Mouse (Mus musculus): ENCODE data around the gene Tent4b. TPM values are rescaled to one million over a fixed set of nuclear protein-coding genes. Genes with fewer than 3 reads are reported as not detected.
"Not testable (repeated sequence)": the region's sequence is repeated elsewhere in the genome, so short reads cannot be mapped to it uniquely, and the experiment has no call there.

The Tent4b gene
- 10 to 100 TPM; 32.6 to 36.3 TPM for total RNA-seq (2021)
- long read RNA-seq, experiment 1, partial matches to known transcripts: 2 of 11 reads
- long read RNA-seq, experiment 1, other reads (novel, unspliced or antisense): 9 of 11 reads
- long read RNA-seq, experiment 2, partial matches to known transcripts: 3 of 8 reads
- long read RNA-seq, experiment 2, other reads (novel, unspliced or antisense): 5 of 8 reads

DNA sequence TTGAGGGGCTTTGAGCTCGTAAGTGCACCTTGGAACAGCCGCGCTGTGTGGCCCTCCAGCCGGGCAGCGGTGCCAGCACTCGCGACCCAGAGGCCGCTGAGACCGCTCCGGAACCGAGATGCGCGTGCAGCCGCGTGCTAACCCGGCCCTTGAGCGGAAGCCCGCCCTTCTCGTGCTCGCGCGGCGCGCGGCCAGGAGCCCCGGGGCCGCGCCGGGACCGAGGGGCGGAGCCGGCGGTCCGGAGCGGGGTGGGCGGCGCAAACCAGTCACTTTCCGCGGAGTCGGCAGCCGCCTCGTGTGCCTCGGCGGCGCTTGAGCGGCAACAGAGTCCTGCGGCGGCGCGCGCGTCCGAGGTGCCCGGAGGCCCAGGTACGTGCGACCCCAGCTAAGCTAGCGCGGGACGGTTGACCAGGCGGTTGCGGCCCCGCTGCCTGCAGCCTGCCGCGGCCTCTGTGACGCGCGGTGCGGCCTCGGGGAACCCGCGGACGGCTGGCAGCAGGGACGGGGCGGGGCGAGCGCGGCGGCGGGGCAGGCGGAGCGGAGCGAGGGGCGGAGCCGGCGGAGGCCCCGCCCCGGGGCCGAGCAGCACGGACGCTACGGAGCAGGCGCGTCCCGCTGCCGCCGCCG lies at the start of gene Tent4b:
Tent4b (plus strand) TSS at position 269 of the 627 bp plus-strand sequence.
- intact Hi-C loops (cut with DNase I): no loop called here
- peak; percentile 90 to 93 for DNase-seq (ENCODE audit: low spot score in 2 of 2)

GRCm38 (mm10) chr8:88150910-88151371 lies 48.1 kb upstream of the Tent4b start:
- DNase-seq (ENCODE audit: low spot score in 2 of 2): peak in 1 of 2 experiments; percentile 60
- intact Hi-C loops (cut with DNase I): no loop called here

DNA sequence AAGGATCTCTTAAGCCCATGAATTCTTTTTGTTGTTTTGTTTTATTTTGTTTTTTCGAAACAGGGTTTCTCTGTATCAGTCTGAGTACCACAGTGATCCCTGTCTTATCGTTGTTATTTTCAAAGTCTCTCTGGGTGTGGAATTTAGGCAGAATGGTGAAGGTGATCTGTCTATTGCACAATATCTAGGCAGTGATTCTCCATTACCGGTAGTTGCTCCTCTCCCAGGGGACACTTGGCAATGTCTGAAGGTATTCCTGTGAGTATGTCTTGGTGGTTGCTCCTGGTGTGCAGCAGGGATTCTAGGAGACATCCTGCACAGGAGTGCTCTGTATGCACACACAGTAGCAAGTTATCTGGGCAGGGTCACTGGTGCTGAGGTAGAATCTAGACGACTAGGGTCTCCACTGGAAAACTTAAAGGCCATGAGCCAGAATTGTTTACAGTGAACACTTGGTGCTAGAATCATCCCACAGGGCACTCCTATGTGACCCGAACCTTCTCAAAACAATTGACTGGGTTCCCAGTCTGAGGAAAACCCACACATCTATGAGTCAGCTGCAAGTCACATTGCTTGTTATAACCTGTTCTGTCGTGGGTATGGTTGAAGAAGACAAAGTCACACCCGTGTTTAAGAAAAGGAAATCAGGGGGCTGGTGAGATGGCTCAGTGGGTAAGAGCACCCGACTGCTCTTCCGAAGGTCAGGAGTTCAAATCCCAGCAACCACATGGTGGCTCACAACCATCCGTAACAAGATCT lies 38.6 kb upstream of the Tent4b start:
- intact Hi-C loops (cut with DNase I): no loop called here
- DNase-seq (ENCODE audit: low spot score in 2 of 2): no peak

GRCm38 (mm10) chr8:88161439-88161838 lies 37.6 kb upstream of the Tent4b start:
- intact Hi-C loops (cut with DNase I): no loop called here
- peak; percentile 68 to 76 for DNase-seq (ENCODE audit: low spot score in 2 of 2)

DNA sequence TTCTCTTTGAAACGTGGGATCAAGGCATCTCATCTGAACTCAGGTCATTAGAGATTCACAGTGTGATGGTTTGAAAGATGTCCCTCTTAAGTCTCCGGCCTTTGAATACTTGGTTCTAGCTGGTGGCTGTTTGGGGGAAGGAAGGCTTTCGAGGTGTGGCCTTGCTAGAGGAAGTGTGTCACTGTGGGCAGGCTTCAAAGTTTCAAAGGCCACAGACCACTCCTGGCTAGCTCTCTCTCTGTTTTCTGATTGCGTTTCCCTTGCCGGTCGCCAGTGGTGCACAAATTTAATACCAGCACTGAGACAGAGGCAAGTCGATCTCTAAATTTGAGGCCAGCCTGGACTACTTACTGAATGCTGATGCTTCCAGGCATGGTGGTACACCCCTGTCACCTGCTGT lies 23.7 kb upstream of the Tent4b start:
- intact Hi-C loops (cut with DNase I): no loop called here
- DNase-seq (ENCODE audit: low spot score in 2 of 2): no peak

DNA sequence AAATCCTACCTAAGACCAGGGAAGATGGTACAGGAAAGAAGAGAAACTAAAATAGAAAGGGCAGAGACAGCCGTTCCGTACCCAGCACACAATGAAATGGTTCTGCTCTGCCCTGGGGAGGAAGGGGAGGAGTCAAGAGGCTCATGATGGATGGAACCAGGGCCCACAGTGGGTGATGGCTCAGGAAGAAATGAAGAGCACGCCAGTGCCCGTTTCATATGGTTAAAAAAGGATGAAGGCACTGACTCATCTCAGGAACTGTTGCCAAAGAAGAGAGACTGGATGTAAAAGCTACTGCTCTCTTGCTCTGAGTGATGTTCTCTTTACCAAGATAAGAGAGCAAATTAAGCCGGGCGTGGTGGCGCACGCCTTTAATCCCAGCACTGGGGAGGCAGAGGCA lies 21.7 kb upstream of the Tent4b start:
- intact Hi-C loops (cut with DNase I): no loop called here
- no peak for DNase-seq (ENCODE audit: low spot score in 2 of 2)

GRCm38 (mm10) chr8:88183121-88183520 lies 15.9 kb upstream of the Tent4b start:
- no peak for DNase-seq (ENCODE audit: low spot score in 2 of 2)
- intact Hi-C loops (cut with DNase I): no loop called here

GRCm38 (mm10) chr8:88184914-88185313 lies 14.1 kb upstream of the Tent4b start:
- intact Hi-C loops (cut with DNase I): no loop called here
- no peak for DNase-seq (ENCODE audit: low spot score in 2 of 2)

GRCm38 (mm10) chr8:88185716-88186115 lies 13.3 kb upstream of the Tent4b start:
- no peak for DNase-seq (ENCODE audit: low spot score in 2 of 2)
- intact Hi-C loops (cut with DNase I): no loop called here

- DNase-seq (ENCODE audit: low spot score in 2 of 2): no peak
- intact Hi-C loops (cut with DNase I): no loop called here
Measured at GRCm38 (mm10) chr8:88197328-88197727, 1.7 kb upstream of the Tent4b start.

- peak; percentile 26 to 41 for DNase-seq (ENCODE audit: low spot score in 2 of 2)
- intact Hi-C loops (cut with DNase I): no loop called here
Measured at GRCm38 (mm10) chr8:88198551-88198944, 465 bp upstream of the Tent4b start.

GRCm38 (mm10) chr8:88199700-88200601 lies 938 bp downstream of the Tent4b start:
- no peak for DNase-seq (ENCODE audit: low spot score in 2 of 2)
- intact Hi-C loops (cut with DNase I): loop anchor here (5.0 kb wide), 1 partner anchor 42 kb away; no protein-coding TSS in a partner anchor

GRCm38 (mm10) chr8:88200724-88201495 lies 1.9 kb downstream of the Tent4b start:
- no peak for DNase-seq (ENCODE audit: low spot score in 2 of 2)
- intact Hi-C loops (cut with DNase I): loop anchor here (5.0 kb wide), 1 partner anchor 41 kb away; no protein-coding TSS in a partner anchor

- DNase-seq (ENCODE audit: low spot score in 2 of 2): no peak
- intact Hi-C loops (cut with DNase I): loop anchor here (5.0 kb wide), 1 partner anchor 41 kb away; no protein-coding TSS in a partner anchor
Measured at GRCm38 (mm10) chr8:88201641-88202040, 2.6 kb downstream of the Tent4b start.

- no peak for DNase-seq (ENCODE audit: low spot score in 2 of 2)
- intact Hi-C loops (cut with DNase I): no loop called here
Measured at GRCm38 (mm10) chr8:88206016-88206415, 7.0 kb downstream of the Tent4b start.

DNA sequence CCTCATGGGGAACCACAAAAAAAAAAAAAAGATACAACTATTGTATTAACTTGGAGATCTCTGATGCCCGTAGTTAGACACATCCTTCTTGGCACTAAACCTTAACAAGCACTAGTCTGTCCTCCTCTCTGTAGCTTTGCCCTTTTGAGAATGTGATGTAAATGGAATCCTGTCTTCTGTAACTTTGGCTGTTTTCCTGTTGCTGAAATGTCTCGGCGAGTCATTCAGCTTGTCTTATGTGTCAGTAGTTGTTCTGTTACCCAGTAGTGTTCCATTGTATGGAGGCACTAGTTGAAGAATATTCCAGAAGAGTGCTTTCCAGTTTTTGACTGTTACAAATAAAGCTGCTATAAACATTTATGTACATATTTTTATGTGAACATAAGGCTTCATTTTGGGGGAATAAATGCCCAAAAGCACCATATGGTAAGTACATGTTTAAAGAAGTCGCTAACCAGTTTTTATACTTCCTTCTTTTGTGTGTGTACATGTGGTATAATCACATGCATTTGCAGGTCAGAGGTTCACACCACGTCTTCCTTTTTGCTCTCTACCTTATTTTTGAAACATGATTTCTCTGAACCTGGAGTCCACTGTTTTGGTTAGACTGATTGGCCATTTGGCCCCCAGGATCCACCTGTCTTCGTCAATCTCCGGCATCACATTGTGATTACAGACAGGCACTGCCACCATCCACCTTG lies 8.3 kb downstream of the Tent4b start:
- intact Hi-C loops (cut with DNase I): no loop called here
- DNase-seq (ENCODE audit: low spot score in 2 of 2): no peak

- DNase-seq (ENCODE audit: low spot score in 2 of 2); intact Hi-C loops (cut with DNase I): not testable (repeated sequence)
Measured at GRCm38 (mm10) chr8:88209930-88210827, 11.2 kb downstream of the Tent4b start.
